Mouse (Mus musculus) cerebellum, adult 2 months (tissue): Measurements from ENCODE around the gene Epyc.

Source experiments
- CTCF ChIP-seq: fragments of 200-500 bp; IDR thresholded peaks from 2 replicates; pipeline ENCODE4 v1.5.1; 2011; ENCODE audit warnings: low read depth, mild to moderate bottlenecking, control low read depth, low read length, moderate library complexity, borderline replicate concordance; ENCODE audit not compliant: insufficient read depth
- POLR2A ChIP-seq: fragments of 200-500 bp; IDR thresholded peaks from 2 replicates; pipeline ENCODE4 v1.6.1; 2011; ENCODE audit warnings: low read length, control low read depth, borderline replicate concordance; ENCODE audit not compliant: insufficient read depth

- no peak for TF ChIP-seq POLR2A
- no peak for TF ChIP-seq CTCF
Measured at GRCm38 (mm10) chr10:97687198-97687597, 43.3 kb downstream of the Epyc start.
